Mouse (Mus musculus) c-Kit-negative CD71-positive TER-119-positive erythroid progenitor cells, embryonic 14.5 days (primary cell): ENCODE results near the gene Nwd1.
"Not testable (repeated sequence)": the region's sequence is repeated elsewhere in the genome, so short reads cannot be mapped to it uniquely, and the experiment has no call there.

Experiments
- DNase-seq: peaks from one replicate; pipeline ENCODE4 v3.0.0-alpha.2; 2013; ENCODE audit warnings: low read depth, low spot score

The Nwd1 gene

DNA sequence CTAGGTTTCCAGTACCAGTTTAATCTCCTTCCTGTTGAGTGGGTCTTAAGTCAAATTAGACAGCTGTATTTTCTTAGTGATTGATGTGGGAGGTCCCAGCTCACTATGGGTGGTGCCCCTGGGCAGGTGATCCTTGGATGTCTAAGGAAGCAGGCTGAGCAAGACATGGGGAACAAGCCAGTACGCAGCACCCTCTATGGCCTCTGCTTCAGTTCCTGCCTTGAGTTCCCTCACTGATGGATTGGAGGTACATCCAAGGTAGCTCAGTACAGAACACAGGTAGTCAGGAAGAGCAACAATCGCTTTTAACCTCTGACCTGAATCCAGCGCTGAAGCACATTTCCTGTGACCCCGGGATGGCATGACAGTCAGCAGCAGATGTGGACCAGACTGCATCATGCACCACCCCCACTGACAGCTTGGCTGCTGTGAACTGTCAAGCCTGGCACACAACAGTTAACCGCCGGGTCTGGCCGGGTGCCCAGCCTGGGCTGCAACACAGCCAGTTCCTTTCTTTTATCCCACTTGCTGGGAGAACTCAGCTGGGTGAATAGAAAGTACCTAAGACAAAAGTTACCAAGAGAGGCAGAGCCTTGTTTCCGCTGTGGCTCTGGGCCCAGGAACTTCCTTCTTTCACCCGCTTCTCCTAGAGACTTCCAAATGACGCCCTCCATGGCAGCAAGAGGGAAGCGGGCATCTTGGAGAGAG, at the start of gene Nwd1:
Gene Nwd1, plus strand, starts transcription at position 652 of the 708 bp plus-strand sequence.
- DNase-seq: no peak

DNA sequence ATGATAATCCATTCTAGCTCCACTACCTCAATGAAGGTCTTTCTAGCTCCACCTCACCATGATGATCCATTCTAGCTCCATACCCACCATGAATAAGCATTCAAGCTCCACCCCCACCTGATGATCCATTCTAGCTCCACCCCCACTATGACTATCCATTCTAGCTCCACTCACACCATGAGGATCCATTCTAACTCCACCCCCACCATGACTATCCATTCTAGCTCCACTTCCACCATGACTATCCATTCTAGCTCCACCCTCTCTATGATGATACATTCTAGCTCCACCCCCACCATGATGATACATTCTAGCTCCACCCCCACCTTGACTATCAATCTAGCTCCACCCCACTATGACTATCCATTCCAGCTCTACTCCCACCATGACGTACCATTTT, 3.6 kb upstream of the Nwd1 start:
- no peak for DNase-seq

DNA sequence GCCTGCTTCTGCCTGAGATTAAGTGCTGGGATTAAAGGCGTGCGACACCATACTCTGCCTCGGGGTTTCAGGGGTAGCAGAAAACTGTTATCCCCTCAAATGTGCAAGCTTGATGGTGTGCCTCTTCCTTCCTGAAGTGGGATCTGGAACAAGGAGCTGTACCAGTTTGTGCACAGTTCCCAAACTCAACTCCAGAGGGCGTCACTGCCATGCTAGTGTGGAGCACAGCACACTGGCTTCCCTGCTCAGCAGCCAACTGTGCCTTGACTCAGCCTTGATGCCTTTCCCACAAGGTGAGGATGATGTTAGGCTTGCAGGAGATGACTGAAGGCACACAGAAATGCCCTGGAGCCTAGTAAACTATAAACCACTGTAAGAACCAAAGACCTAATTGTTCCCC, 1.9 kb upstream of the Nwd1 start:
- no peak for DNase-seq

DNA sequence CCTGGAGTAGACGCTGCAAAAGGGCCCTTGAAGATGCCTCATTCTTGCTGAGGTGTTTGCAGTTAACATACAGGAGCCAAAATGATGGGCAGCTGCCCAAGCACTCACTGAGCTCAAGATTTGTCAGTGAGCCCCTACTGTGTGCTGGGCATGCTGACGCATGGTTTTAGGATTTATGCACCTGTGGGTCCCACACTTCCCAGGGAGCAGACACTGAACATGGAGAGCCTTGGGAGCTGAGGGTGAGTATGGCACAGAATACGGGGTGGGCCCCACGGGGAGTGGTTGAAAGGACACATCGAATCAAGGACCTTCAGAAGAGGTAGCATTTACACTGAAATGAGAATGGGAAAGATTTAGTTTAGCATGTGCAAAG, 245 bp downstream of the Nwd1 start:
- DNase-seq: no peak

DNA sequence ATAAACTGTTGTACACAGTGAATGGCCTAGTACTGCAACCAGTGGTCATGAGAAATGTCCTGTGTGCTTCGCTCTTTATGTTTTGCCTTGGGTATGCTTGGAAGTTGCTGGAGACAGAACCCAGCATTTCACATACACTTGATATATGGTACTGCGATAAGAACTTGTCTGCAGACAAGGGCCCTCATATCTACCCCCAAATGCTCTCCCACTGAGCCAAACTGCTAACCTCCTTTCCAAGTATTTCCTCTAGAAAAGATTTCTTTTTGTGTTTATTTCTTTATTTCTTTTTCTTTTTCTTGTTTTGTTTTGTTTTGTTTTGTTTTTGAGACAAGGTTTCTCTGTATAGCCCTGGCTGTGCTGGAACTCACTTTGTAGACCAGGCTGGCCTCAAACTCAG, 4.2 kb downstream of the Nwd1 start:
- DNase-seq: no peak

DNA sequence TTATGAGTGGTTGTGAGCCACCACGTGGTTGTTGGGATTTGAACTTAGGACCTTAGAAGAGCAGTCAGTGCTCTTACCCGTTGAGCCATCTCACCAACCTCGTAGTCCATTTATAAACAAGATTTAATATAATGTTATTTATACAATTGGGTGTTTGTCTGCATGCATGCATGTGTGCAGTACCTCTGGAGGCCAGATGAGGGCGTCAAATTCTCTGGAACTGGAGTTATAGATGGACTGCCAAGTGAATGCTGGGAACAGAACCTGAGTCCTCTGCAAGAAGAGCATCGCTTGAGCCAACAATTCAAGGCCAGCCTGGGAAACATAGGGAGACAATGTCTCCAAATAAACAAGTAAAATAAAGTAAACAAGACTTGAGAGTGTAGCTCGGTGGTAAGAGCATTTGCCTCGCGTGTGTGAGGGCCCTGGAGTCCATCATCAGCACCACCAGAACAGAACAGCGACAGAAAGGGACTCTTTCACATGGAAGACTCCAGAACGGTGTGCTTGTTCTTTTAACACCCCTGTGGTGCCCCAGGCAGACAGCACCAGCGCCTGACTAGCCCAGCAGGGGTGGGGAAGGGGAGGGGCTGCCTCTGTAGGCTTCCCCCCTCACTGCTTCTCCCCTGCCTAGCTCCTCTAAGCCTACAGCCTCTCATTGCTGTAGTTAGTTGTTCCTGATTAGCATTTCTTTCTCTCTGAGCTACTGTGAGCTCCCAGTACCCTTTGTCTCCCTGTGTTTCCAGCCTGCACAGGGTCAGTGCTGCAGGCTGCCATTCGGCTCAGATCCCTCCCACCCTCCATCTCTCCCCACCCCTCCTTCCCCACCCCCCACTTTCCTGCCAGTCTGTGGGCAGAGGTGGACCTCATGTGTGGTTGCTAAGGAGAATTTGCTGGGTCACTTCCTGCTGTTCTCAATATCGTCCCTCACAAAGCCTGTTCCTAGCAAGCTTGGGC, 8.3 kb downstream of the Nwd1 start:
- DNase-seq: no peak

DNA sequence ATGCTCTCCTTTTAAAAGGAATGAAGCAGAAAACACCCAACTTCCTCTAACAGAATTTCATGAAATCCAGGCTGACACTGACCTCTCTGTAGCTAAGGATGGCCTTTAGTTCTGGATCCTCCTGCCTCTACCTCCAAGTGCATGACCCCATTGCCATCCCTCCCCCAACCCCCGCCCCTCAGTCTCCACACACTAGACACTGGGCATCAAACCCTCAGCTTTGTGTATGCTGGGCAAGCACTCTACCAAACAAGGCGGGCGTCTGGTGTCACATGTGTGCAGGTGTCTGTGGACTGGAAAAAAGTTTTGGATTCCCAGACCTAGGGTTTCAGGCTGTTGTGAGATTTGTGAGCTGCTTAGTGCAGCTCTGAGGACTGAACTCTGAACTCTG, 9.0 kb downstream of the Nwd1 start:
- DNase-seq: no peak

DNA sequence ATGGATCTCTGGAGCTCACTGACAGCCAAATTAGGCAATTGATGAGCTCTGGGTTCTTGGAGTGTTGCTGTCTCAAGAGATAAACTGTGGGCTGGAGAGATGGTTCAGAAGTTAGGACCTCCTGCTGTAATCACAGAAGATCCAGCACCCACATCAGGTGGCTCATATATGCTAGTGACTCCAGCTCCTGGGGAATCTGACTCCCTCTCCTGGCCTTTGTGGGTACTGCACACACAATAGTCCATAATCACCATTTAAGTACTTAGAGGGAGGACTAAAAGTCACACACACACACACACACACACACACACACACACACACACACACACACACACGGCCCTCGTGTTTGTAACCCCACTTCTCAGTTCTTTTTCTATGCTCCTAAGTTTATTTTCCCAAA, 13.5 kb downstream of the Nwd1 start:
- DNase-seq: no peak

DNA sequence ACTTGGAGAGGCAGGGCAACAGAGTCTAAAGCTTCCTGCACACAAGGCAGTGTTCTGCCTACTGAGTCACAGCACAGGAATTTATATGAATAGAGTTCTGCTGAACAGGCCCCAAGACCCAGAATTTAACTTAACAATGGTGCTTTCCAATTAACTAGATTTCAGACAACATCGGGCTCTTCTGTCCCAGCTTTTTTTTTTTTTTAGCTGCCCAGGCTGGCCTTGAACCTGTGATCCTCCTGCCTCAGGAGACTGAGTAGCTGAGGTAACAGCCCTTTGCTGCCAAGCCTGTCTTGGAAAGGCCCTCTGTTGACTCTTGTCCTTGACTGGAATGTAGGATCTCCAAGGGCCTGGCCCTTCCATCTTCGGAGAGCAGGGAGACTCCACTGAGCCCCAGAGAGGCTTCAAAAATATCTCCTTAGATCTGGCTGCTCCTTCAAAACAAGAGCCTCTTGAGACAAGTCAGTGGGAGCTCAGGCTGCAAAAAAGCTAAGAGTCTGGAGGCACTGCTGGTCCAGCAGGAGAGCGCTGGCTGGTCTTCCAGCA, 17.7 kb downstream of the Nwd1 start:
- DNase-seq: no peak

DNA sequence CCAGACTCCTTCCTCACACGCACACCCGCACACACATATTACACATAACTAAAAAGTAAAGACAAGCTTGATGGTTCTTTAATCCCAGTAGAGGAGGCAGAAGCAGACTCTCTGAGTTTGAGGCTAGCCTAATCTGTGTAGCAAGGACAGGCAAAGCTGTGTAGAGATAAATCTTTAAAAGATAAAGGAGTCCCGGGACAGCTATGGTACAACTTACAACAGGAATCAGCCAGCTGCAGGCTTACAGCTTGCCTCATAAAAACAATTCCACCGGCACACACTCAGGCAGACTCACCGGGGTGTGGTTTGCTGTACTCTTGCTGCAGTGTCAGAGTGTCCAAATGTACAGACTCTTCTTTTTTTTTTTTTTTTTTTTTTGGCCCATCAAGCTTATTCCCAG, 18.2 kb downstream of the Nwd1 start:
- no peak for DNase-seq

DNA sequence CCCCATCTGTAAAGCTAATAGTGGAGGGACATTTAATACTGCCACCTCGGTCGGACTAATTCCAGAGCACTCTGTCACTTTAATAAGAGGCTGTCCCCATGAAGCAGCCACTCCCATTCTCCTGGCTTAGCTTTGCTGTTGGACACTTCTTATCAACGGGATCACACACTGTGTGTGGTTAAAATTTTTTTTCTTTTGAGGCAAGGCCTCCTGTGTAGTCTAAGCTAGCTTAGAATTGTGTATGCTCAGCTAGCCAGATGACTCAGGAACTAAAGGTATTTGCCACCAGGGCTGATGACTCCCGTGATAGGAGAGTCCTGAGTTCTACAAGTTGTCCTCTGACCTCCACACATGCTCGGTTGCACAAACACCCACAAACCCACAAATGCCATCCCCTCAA, 18.9 kb downstream of the Nwd1 start:
- DNase-seq: no peak

DNA sequence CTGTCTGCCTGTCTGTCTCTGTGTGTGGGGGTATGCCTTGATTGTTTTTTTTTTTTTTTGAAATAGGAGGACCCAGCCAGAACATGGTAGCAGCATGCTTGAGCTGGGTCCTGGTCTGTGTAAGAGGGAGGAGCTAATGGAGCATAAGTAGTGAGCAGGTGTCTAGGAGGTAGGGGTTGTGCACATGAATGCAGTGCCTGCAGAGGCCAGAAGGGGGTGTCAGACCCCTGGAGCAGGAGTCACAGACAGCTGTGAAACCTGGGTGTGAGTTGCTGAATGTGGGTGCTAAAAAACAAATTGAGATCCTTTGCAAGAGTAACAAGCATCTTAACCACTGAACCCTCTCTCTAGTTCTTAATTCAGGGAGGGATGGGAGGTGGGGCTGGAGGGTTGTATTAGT, 22.4 kb downstream of the Nwd1 start:
- DNase-seq: no peak

DNA sequence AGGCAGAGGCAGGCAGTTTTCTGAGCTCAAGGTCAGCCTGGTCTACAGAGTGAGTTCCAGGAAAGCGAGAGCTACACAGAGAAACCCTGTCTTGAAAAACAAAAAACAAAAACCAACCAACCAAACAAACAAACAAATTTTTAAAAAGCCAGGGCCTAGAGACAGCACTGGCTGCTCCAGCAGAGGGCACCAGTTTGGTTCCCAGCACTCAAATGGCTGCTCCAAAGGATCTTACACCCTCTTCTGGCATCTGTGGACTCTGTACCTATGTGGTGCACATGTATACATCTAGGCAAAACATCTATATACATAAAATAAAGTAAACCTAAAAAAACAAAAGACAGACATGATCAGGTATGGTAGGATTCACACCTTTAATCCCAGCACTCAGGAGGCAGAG, 26.3 kb downstream of the Nwd1 start:
- no peak for DNase-seq

DNA sequence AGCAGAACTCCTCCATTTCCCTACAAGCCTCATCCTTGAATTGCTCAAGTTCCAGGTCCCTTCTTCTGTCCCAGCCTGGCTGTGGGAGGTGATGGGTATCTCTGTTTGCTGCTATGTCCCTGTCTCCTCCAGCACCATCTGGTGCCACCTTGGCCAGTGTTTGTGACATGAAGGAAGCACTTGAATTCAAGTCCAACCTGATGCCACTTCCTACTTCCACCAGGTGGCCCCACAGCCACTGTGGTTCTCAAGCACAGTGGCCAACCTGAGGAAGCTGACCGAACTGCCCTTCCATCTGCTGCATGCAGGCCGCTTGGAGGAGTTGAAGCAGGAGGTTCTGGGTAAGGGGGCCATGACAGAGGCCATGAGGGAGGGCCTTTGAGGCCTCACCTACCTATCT, 27.7 kb downstream of the Nwd1 start:
- no peak for DNase-seq

DNA sequence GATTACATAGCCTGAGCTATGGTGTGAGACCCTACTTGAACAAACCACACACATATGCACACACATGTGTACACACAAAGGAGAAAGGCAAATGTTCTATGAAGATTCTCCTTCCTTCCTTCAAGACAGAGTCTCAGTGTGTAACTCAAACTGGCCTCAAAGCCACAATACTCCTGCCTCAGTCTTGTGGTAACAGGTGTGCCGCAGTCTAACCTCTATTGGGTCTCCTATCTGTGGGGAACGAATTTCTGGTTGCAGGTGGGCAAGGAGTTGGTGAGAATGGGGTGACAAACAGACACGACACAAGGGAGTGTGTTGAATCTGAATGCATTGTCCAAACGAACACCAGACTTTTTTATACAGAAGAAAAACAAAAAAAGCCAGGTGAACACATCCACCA, 29.9 kb downstream of the Nwd1 start:
- DNase-seq: no peak

DNA sequence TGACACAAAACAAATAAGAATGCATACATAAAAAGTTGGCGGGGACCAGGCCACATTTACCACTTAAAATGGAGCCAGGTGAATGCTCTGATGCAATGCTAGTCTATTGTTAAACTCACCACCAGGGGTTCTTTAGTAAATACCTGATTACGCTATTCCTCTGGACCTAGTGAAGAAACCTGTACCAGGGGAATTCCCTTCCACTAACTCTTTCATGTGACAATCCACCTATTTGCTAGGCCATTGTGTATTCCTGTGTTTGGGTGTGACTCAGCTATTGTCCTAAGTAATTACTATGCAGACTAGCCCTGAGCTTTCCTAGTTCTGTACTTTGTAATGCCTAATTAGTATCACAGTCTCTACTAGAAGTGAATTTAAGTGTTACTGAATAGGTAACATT, 30.3 kb downstream of the Nwd1 start:
- DNase-seq: not testable (repeated sequence)

DNA sequence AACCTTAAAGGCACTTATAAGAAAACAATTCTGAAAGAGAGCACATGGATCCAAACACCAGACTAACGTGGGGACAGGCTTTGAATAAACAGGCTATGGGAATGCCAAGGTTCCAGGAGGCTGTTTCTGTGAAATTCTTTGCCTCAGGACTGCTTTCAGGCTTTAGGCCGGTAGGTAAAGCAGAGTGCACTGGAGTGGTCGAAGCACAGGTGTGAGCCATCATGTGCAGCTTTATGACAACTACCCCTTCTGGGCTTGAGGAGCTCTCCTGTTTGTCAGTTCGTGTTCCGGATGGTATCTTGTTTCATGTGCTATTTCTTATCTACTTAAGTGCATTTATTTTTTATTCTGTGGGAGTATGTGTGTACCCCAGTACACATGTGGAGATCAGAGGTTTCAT, 30.8 kb downstream of the Nwd1 start:
- DNase-seq: no peak

DNA sequence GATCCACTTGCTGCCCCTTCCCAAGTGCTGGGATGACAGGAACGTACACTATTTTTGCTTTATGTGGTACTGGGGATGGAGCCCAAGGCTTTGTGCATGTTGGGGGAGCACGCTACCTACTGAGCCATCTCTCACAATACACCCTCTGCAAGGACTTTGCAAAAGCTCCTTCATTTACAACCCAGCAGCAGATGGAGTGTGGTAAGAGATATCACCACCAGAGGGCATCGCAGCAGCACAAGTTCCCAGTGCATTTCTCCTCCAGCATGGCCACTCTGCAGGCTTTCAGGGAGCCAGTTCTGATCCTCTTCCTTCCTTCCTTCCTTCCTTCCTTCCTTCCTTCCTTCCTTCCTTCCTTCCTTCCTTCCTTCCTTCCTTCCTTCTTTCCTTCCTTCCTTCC, 33.6 kb downstream of the Nwd1 start:
- DNase-seq: no peak

DNA sequence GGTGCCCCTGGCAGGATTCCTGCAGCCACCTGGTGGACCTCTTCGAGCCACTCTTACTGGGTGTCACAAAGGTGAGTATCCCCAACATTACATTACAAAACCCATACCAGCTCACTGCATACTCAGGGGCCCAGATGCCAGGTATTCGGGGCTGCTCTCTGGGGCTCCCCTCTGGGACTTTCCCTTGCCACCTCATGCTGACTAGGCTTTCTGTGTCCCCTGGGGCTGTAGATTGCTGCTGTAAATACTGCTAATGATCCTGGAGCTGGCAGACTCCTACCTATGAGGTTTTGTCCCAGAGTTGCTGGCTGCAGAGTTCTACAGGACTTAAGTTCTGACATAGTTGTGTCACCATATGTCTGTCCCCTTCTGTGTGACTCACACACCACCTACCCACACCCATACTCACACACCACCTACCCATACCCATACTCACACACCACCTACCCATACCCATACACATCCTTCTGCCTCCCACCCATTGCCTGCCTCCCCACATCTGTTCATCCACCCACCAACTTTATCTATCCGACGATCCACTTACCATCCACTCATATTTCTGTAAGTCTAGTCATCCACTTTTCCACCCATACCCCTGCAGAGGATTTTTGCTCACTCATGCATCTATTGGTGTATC, 35.7 kb downstream of the Nwd1 start:
- no peak for DNase-seq

DNA sequence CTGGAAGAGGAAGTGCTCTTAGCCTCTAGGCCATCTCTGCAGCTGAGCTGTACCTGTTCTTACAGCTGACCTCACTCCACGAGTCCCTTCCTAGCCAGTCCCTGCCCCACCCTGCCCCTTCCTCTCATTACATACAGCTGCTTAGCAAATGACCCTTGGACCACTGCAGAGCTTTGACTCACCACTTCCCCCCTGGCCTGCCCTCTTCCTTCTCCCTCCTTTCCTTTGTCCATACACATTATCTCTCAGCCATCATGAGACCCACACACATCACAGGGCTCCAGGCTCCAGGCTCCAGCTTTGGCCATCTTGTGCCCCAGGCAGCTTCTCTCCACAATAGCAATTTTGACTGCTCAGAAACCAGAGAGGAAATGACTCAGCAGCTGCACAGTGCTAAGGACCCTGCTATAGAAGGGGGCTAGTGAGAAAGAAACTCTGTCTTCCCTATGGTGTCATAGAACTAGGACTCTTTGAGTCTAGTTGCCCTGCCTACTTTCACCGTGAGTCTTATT, 36.6 kb downstream of the Nwd1 start:
- DNase-seq: no peak

DNA sequence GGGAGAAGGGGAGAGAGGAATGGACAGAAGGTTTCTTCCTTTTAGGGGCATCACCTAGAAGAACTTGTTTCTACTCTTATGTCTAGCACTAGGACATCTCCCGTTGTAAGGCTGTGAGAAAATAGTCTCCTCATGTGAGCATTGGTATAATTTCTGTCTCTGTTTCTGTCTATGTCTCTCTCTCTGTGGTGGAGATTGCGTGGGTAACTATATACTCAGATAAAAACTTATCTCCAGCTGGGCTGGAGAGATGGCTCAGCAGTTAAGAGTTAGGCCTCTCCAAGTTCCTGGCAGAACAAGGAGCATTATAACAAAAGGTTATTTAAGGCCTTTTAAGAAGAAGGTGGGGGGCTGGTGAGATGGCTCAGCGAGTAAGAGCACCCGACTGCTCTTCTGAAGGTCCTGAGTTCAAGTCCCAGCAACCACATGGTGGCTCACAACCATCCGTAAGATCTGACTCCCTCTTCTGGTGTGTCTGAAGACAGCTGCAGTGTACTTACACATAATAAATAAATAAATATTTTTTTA, 37.1 kb downstream of the Nwd1 start:
- not testable (repeated sequence) for DNase-seq
